Mouse (Mus musculus): ENCODE measurements around the gene Lin7c. TPM values are rescaled to one million over a fixed set of nuclear protein-coding genes. Genes with fewer than 3 reads are reported as not detected.

Lin7c gene
- polyA plus RNA-seq, 1 experiment = 0.21 TPM

- Histone ChIP-seq H3K4me1 (peaks cover 17% of the 10 kb centered on the region), H3K9me3 (no peaks in the 10 kb centered on the region), H3K27me3 (replicated peaks) (peaks cover 4% of the 10 kb centered on the region), H3K4me3 (replicated peaks) (no peak overlapping the region), H3K36me3 (replicated peaks; ENCODE audit: low read length) (no peaks in the 10 kb centered on the region)
- TF ChIP-seq GATA1 (IDR thresholded peaks at IDR 0.05; ENCODE audit: borderline replicate concordance, low read length) = no peak
- no peak for TF ChIP-seq FLI1 (IDR thresholded peaks at IDR 0.05; ENCODE audit: low read length)
Measured at GRCm38 (mm10) chr2:109934086-109934485, 43.4 kb downstream of the Lin7c start.

- no peaks in the 10 kb centered on the region for H3K36me3 ChIP-seq (replicated peaks; ENCODE audit: low read length)
- no peak for TF ChIP-seq GATA1 (IDR thresholded peaks at IDR 0.05; ENCODE audit: borderline replicate concordance, low read length)
- no peak overlapping the region for H3K4me3 ChIP-seq (replicated peaks)
- peaks cover 2% of the 10 kb centered on the region for H3K27me3 ChIP-seq (replicated peaks)
- peaks cover 17% of the 10 kb centered on the region for H3K4me1 ChIP-seq
- H3K9me3 ChIP-seq = no peaks in the 10 kb centered on the region
Measured at GRCm38 (mm10) chr2:109935194-109935593, 44.5 kb downstream of the Lin7c start.

GRCm38 (mm10) chr2:109935754-109936409 lies 45.2 kb downstream of the Lin7c start:
- H3K4me1 ChIP-seq = peaks cover 17% of the 10 kb centered on the region
- no peaks in the 10 kb centered on the region for H3K36me3 ChIP-seq (replicated peaks; ENCODE audit: low read length)
- H3K9me3 ChIP-seq = no peaks in the 10 kb centered on the region
- H3K4me3 ChIP-seq (replicated peaks) = no peak overlapping the region
- TF ChIP-seq GATA1 (IDR thresholded peaks at IDR 0.05; ENCODE audit: borderline replicate concordance, low read length) = no peak
- TF ChIP-seq FLI1 (IDR thresholded peaks at IDR 0.05; ENCODE audit: low read length) = no peak
- peaks cover 2% of the 10 kb centered on the region for H3K27me3 ChIP-seq (replicated peaks)

GRCm38 (mm10) chr2:109936410-109936755 lies 45.7 kb downstream of the Lin7c start:
- H3K36me3 ChIP-seq (replicated peaks; ENCODE audit: low read length) = no peaks in the 10 kb centered on the region
- H3K4me3 ChIP-seq (replicated peaks) = no peak overlapping the region
- peaks cover 17% of the 10 kb centered on the region for H3K4me1 ChIP-seq
- H3K27me3 ChIP-seq (replicated peaks) = peaks cover 2% of the 10 kb centered on the region
- TF ChIP-seq FLI1 (IDR thresholded peaks at IDR 0.05; ENCODE audit: low read length) (no peak), GATA1 (IDR thresholded peaks at IDR 0.05; ENCODE audit: borderline replicate concordance, low read length) (no peak)
- no peaks in the 10 kb centered on the region for H3K9me3 ChIP-seq

DNA sequence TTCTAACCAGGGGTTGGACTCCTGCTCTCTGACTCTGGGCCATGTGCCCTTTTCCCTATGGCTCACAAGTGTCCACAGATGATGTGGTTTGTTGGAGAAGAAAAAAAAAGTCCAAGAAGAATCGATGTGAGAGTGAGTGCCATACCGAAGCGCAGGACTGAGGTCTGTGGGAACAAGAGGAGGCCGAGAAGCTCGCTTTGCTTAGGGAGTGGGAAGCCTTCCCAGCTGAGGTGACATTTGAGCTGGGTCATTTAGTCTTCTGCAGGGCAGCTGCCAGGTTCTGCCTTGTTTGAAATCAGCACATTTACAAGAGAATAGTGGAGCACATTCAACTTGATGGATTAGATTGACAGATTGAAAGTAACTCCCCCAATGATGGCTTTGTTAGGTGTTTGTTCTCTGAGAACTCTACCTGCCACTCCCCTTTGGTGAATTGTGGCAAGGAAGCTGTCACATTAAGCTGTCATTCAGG lies 51.4 kb downstream of the Lin7c start:
- H3K4me3 ChIP-seq (replicated peaks) = no peak overlapping the region
- peaks cover 4% of the 10 kb centered on the region; the same call in 1 of the 2 replicates for H3K9me3 ChIP-seq

GRCm38 (mm10) chr2:109942810-109943570 lies 52.3 kb downstream of the Lin7c start:
- Histone ChIP-seq H3K4me3 (replicated peaks) (no peak overlapping the region), H3K9me3 (peaks cover 4% of the 10 kb centered on the region; the same call in 1 of the 2 replicates), H3K36me3 (replicated peaks; ENCODE audit: low read length) (no peaks in the 10 kb centered on the region), H3K27me3 (replicated peaks) (no peaks in the 10 kb centered on the region), H3K4me1 (no peaks in the 10 kb centered on the region)
- TF ChIP-seq GATA1 (IDR thresholded peaks at IDR 0.05; ENCODE audit: borderline replicate concordance, low read length) (no peak), FLI1 (IDR thresholded peaks at IDR 0.05; ENCODE audit: low read length) (no peak)

More for the DNA sequence above, 51.4 kb downstream of the Lin7c start:
- Histone ChIP-seq H3K36me3 (replicated peaks; ENCODE audit: low read length) (no peaks in the 10 kb centered on the region), H3K27me3 (replicated peaks) (no peaks in the 10 kb centered on the region), H3K4me1 (no peaks in the 10 kb centered on the region)
- TF ChIP-seq GATA1 (IDR thresholded peaks at IDR 0.05; ENCODE audit: borderline replicate concordance, low read length) = no peak
- TF ChIP-seq FLI1 (IDR thresholded peaks at IDR 0.05; ENCODE audit: low read length) = no peak

- Histone ChIP-seq H3K4me1 (no peaks in the 10 kb centered on the region), H3K4me3 (replicated peaks) (no peak overlapping the region), H3K36me3 (replicated peaks; ENCODE audit: low read length) (no peaks in the 10 kb centered on the region), H3K9me3 (peaks cover 4% of the 10 kb centered on the region; the same call in 1 of the 2 replicates), H3K27me3 (replicated peaks) (no peaks in the 10 kb centered on the region)
- TF ChIP-seq GATA1 (IDR thresholded peaks at IDR 0.05; ENCODE audit: borderline replicate concordance, low read length) (no peak), FLI1 (IDR thresholded peaks at IDR 0.05; ENCODE audit: low read length) (no peak)
Measured at GRCm38 (mm10) chr2:109944995-109945394, 54.3 kb downstream of the Lin7c start.

DNA sequence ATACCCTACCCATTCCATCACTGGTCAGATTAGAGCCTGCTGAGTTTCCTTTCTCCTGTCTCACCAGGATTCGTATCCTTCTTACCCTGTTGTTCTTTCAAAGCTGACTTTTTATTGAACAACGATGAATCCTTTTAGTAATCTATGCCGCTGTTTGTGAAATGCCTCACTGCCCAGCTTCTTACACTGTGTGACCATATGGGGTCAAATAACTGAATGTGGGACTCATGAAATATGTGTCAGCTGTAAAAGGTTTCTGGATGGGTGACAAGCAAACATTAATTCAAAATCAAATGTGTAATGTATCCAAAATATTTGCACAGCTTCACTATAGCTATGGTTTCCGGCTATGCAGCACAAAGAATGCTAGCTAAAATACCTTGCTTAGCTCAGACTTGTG lies 54.9 kb downstream of the Lin7c start:
- Histone ChIP-seq H3K4me3 (replicated peaks) (no peak overlapping the region), H3K36me3 (replicated peaks; ENCODE audit: low read length) (no peaks in the 10 kb centered on the region), H3K4me1 (no peaks in the 10 kb centered on the region), H3K9me3 (peaks cover 4% of the 10 kb centered on the region; the same call in 1 of the 2 replicates), H3K27me3 (replicated peaks) (no peaks in the 10 kb centered on the region)
- TF ChIP-seq FLI1 (IDR thresholded peaks at IDR 0.05; ENCODE audit: low read length) = no peak
- TF ChIP-seq GATA1 (IDR thresholded peaks at IDR 0.05; ENCODE audit: borderline replicate concordance, low read length) = no peak

DNA sequence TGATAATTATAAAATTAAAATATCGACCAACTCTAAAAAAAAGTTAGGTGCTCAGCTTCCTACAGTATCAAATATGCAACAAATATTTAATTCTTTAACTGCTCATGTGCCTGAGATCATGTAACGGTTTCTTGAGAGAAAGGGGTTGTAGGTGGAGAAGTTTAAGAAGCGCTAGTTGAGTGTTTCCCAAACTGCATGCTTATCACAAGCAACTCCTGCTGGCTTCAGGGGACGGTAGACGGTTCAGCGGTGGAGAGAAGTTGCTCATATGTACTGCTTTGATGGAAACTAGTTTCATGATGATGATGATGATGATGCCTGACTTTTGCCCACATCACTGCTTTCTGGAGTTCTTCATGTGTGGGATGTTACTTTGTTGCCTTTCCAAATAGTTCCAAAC lies 55.8 kb downstream of the Lin7c start:
- no peaks in the 10 kb centered on the region for H3K27me3 ChIP-seq (replicated peaks)
- TF ChIP-seq GATA1 (IDR thresholded peaks at IDR 0.05; ENCODE audit: borderline replicate concordance, low read length) (no peak), FLI1 (IDR thresholded peaks at IDR 0.05; ENCODE audit: low read length) (no peak)
- H3K36me3 ChIP-seq (replicated peaks; ENCODE audit: low read length) = no peaks in the 10 kb centered on the region
- H3K9me3 ChIP-seq = peaks cover 4% of the 10 kb centered on the region; the same call in 1 of the 2 replicates
- H3K4me1 ChIP-seq = no peaks in the 10 kb centered on the region
- no peak overlapping the region for H3K4me3 ChIP-seq (replicated peaks)

- H3K36me3 ChIP-seq (replicated peaks; ENCODE audit: low read length) = no peaks in the 10 kb centered on the region
- TF ChIP-seq FLI1 (IDR thresholded peaks at IDR 0.05; ENCODE audit: low read length) (no peak), GATA1 (IDR thresholded peaks at IDR 0.05; ENCODE audit: borderline replicate concordance, low read length) (no peak)
- no peak overlapping the region for H3K4me3 ChIP-seq (replicated peaks)
- H3K27me3 ChIP-seq (replicated peaks) = peaks cover 2% of the 10 kb centered on the region
- peaks cover 10% of the 10 kb centered on the region; the same call in 1 of the 2 replicates for H3K9me3 ChIP-seq
- H3K4me1 ChIP-seq = peaks cover 10% of the 10 kb centered on the region; the same call in 1 of the 2 replicates
Measured at GRCm38 (mm10) chr2:109949519-109949918, 58.9 kb downstream of the Lin7c start.
